Mouse (Mus musculus) left cerebral cortex, adult 18-20 months (tissue): Measurements from ENCODE around the gene Aldh8a1. TPM values are rescaled to one million over a fixed set of nuclear protein-coding genes. Genes with fewer than 3 reads are reported as not detected.

Experiments used
- DNase-seq, 2 experiments: peaks; one replicate each; pipeline ENCODE4 v3.0.0; 2021 to 2022; ENCODE audit warnings: low spot score in 2 of 2, mixed read lengths in 1 of 2
- long read RNA-seq, 2 experiments: library from polyadenylated mRNA; stranded (forward); transcript quantifications; one replicate each; pipeline ENCODE4 v2.0.0; 2021
- total RNA-seq, 2 experiments: library from RNA; stranded (reverse); gene quantifications; 2 replicates each; pipeline ENCODE4 v1.2.3; 2021

Gene Aldh8a1
- under 1 TPM in 1 of 2 experiments, not detected in 1; 0.16 TPM for total RNA-seq
- long read RNA-seq, experiment 1, result 0 reads
- long read RNA-seq, experiment 2, result 0 reads

- DNase-seq, result no peak
Measured at GRCm38 (mm10) chr10:21376682-21377473, at the start of gene Aldh8a1. Gene Aldh8a1 (plus strand): TSS chr10:21377291.

GRCm38 (mm10) chr10:21327605-21328135 is 49.4 kb upstream of the Aldh8a1 start:
- DNase-seq, result no peak

GRCm38 (mm10) chr10:21334349-21335105 is 42.6 kb upstream of the Aldh8a1 start:
- DNase-seq, result no peak

GRCm38 (mm10) chr10:21335534-21335933 is 41.6 kb upstream of the Aldh8a1 start:
- no peak for DNase-seq

GRCm38 (mm10) chr10:21337191-21337590 is 39.9 kb upstream of the Aldh8a1 start:
- DNase-seq, result no peak

- no peak for DNase-seq
Measured at GRCm38 (mm10) chr10:21341706-21342105, 35.4 kb upstream of the Aldh8a1 start.

- DNase-seq, result peak; percentile 27 to 42
Measured at GRCm38 (mm10) chr10:21342331-21343005, 34.6 kb upstream of the Aldh8a1 start.

- no peak for DNase-seq
Measured at GRCm38 (mm10) chr10:21347332-21347731, 29.8 kb upstream of the Aldh8a1 start.

- DNase-seq, result no peak
Measured at GRCm38 (mm10) chr10:21349449-21349848, 27.6 kb upstream of the Aldh8a1 start.

- DNase-seq, result no peak
Measured at GRCm38 (mm10) chr10:21349946-21350345, 27.1 kb upstream of the Aldh8a1 start.

- no peak for DNase-seq
Measured at GRCm38 (mm10) chr10:21350531-21351515, 26.3 kb upstream of the Aldh8a1 start.

- DNase-seq, result no peak
Measured at GRCm38 (mm10) chr10:21351766-21352165, 25.3 kb upstream of the Aldh8a1 start.

GRCm38 (mm10) chr10:21353890-21354289 is 23.2 kb upstream of the Aldh8a1 start:
- DNase-seq, result no peak

GRCm38 (mm10) chr10:21354506-21354905 is 22.6 kb upstream of the Aldh8a1 start:
- DNase-seq, result no peak

- DNase-seq, result no peak
Measured at GRCm38 (mm10) chr10:21357986-21358385, 19.1 kb upstream of the Aldh8a1 start.

GRCm38 (mm10) chr10:21359086-21359485 is 18.0 kb upstream of the Aldh8a1 start:
- no peak for DNase-seq

GRCm38 (mm10) chr10:21361871-21362270 is 15.2 kb upstream of the Aldh8a1 start:
- DNase-seq, result no peak

- no peak for DNase-seq
Measured at GRCm38 (mm10) chr10:21363297-21363696, 13.8 kb upstream of the Aldh8a1 start.

- no peak for DNase-seq
Measured at GRCm38 (mm10) chr10:21364946-21365345, 12.1 kb upstream of the Aldh8a1 start.

GRCm38 (mm10) chr10:21365897-21366296 is 11.2 kb upstream of the Aldh8a1 start:
- no peak for DNase-seq
